Mouse (Mus musculus) hindbrain, embryonic 14.5 days (tissue): ENCODE data around the gene Upp1. TPM values are rescaled to one million over a fixed set of nuclear protein-coding genes. Genes with fewer than 3 reads are reported as not detected.

Experiments
- ATAC-seq: fragments of 200-750 bp; cut with Nextera tagmentation; 2 replicates; pipeline ENCODE4 v1.8.0; 2017; ENCODE audit warnings: moderate number of reproducible peaks, mild to moderate bottlenecking, moderate TSS enrichment, moderate library complexity; ENCODE audit not compliant: low FRiP score
- DNase-seq: peaks from one replicate; pipeline ENCODE4 v3.0.0-alpha.2; 2015; ENCODE audit warnings: low spot score
- H3K27ac ChIP-seq: fragments of 300-500 bp; sonication (generic); 2 replicates; pipeline ENCODE4 v1.5.1; 2014; ENCODE audit warnings: mild to moderate bottlenecking, moderate library complexity
- H3K27me3 ChIP-seq: fragments of 300-500 bp; sonication (generic); 2 replicates; pipeline ENCODE4 v1.6.1; 2014; ENCODE audit warnings: mild to moderate bottlenecking, low read length, mixed read lengths; ENCODE audit not compliant: control insufficient read depth, insufficient read depth
- H3K36me3 ChIP-seq: fragments of 300-500 bp; sonication (generic); replicated peaks from 2 replicates; pipeline ENCODE4 v1.6.1; 2014; ENCODE audit not compliant: control insufficient read depth, insufficient read depth
- H3K4me1 ChIP-seq: fragments of 300-500 bp; sonication (generic); replicated peaks from 2 replicates; pipeline ENCODE4 v1.6.1; 2014; ENCODE audit warnings: antibody characterized with exemption, low read length, mixed read lengths; ENCODE audit not compliant: control insufficient read depth, insufficient read depth
- H3K4me2 ChIP-seq: fragments of 300-500 bp; sonication (generic); replicated peaks from 2 replicates; pipeline ENCODE4 v1.6.1; 2014; ENCODE audit warnings: mild to moderate bottlenecking, moderate library complexity
- H3K4me3 ChIP-seq: fragments of 300-500 bp; sonication (generic); replicated peaks from 2 replicates; pipeline ENCODE4 v1.5.1; 2014; ENCODE audit warnings: mild to moderate bottlenecking, low read length
- H3K9ac ChIP-seq: fragments of 300-500 bp; sonication (generic); 2 replicates; pipeline ENCODE4 v1.6.1; 2014
- H3K9me3 ChIP-seq: fragments of 300-500 bp; sonication (generic); 2 replicates; pipeline ENCODE4 v1.6.1; 2016; ENCODE audit warnings: low read length; ENCODE audit not compliant: control insufficient read depth
- WGBS: fragments of 180-500 bp; shearing (Covaris S2); extraction: QIAGEN DNeasy Blood & Tissue Kit; methylation state at CpG from one replicate; pipeline ENCODE4 v1.1.7; 2014; 5-methylcytosine and 5-hydroxymethylcytosine counted together
- polyA plus RNA-seq: library from polyadenylated mRNA; unstranded; fragments of >200 nt; fragmentation: Nextera tagmentation; extraction: Ambion mirVana; gene quantifications from 2 replicates; pipeline ENCODE4 v1.2.1, GENCODE M21; 2014

Gene Upp1
- polyA plus RNA-seq, 1 experiment from 2014 or later: 5.1 TPM

DNA sequence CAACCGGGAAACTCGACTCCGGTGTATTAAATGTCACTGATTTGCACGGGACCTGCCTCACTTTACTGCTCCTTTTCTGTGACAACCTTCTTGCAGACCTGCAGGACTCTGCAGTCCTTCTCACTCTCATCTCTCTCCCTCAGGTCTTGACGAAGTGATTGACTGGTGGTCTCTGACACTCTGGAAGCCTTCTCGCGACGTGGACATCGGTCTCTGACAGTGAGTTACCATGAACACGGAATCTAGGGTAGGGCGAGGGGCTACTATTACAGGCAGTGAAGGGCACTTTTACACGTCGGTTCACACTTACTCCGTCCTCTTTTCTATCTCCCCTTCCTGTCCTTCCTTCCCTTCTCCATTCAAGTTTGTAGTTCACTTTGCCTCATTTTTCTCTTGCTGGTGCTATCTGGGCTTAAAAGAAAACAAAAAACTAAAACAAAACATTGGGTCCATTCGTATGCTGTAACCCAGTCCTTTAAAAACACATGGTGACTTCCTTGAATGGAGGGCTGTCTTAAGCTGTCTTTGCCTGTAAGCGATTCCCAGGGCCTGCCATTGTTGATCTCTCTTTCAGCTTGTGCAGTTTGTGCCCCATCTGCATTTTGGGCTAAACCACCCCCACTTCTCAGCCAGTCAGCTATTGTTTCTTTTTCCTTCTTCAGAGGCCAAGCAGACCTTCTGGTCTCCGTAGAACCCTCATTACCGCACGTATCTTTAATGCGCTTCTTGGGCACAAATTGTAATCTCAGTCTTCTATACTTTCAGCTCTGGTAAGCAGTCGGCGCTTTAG lies 1.5 kb downstream of the Upp1 start:
- peaks cover 47% of the 10 kb centered on the region for H3K27me3 ChIP-seq
- no peaks in the 10 kb centered on the region for H3K36me3 ChIP-seq
- peak overlapping the region; percentile 95 for H3K4me2 ChIP-seq
- DNase-seq: no peak
- no peak for ATAC-seq
- H3K27ac ChIP-seq: no peak overlapping the region
- peak overlapping the region; percentile 39 for H3K4me3 ChIP-seq
- H3K4me1 ChIP-seq: peaks cover 26% of the 10 kb centered on the region
- H3K9me3 ChIP-seq: no peaks in the 10 kb centered on the region
- 3% methylated on average over 22 of the region's 22 CpGs for WGBS
- H3K9ac ChIP-seq: no peak overlapping the region

DNA sequence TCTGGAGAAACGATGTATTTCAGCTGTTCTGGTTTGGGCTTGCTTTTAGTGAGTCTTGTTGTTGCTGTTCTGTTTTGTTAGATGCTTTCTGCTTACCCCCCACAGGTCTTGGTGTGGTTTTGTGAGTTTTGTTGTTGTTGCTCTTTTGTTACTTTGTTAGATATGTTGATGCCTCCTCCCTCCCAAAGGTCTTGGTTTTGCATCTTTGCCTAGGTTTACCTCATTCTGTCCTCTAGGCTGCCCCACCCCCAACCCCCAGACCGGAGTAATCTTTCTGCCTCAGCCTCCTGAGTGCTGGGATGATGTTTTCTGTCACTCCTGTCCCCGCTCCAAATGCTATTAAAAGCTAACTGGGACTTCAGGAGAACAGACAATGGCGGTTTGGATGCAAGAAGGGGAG lies 4.4 kb downstream of the Upp1 start:
- WGBS: 87% methylated on average over 4 of the region's 4 CpGs
- no peak overlapping the region for H3K4me2 ChIP-seq
- DNase-seq (no peak), ATAC-seq (no peak)
- no peak overlapping the region for H3K4me3 ChIP-seq
- H3K4me1 ChIP-seq: peaks cover 23% of the 10 kb centered on the region
- peaks cover 25% of the 10 kb centered on the region for H3K27me3 ChIP-seq
- H3K36me3 ChIP-seq: no peaks in the 10 kb centered on the region
- H3K27ac ChIP-seq: no peak overlapping the region
- H3K9me3 ChIP-seq: no peaks in the 10 kb centered on the region
- no peak overlapping the region for H3K9ac ChIP-seq

DNA sequence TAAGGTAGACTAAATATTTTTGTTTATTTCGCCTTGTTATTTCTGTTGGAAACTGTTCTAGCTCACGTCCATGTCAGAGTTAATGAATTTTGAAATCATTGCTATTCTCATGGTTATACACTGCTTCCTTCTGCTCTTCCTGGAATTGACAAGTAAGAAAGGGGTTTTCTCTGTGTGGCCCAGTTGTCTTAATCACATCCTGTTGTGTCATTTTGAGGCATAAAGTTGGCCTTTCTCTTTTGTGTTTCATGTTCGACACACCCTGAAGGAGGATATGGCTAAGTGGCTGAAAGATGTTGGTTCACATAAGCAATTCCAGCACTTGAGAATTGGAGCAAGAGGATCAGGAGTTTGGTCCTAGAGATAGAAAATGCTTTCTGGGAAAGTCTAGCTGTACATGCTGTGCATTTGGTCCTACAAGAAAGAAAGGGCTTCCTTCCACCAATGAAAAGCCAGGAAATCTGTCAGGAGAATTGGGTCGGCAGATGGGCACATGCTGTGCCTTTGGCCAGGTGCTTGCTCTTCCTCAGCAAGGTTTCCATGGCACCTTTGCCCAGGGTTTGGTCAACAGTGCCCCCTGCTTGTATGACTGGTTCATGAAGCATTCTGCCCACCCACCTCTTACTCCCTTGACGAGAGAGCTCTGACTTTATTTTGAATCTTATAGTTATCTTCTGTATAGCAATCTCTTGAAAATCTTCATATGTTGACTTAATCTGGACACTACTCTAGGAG lies 8.6 kb downstream of the Upp1 start:
- Histone ChIP-seq H3K36me3 (no peaks in the 10 kb centered on the region), H3K9me3 (no peaks in the 10 kb centered on the region), H3K27me3 (no peaks in the 10 kb centered on the region), H3K4me1 (no peaks in the 10 kb centered on the region), H3K9ac (no peak overlapping the region), H3K4me2 (no peak overlapping the region), H3K27ac (no peak overlapping the region), H3K4me3 (no peak overlapping the region)
- 78% methylated on average over 5 of the region's 5 CpGs for WGBS
- ATAC-seq: no peak
- DNase-seq: no peak

DNA sequence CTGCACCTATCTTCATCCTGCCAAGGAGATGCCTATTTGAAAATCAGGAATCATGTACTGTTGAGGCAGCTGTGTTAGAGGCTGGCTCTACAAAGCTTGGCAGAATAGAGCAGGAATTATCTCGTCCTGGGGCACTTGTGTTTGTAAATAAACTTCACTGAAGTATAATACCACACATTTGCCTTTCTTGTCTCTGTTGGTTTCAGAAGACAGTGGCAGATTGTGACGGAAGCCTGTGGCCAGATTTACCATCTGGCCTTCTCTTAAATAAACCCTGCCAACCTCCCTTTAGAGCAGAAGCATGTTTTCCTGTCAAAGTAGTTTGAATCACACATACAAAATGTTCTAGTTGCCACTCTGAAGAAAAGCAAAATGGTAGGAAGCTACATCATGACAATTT lies 10.2 kb downstream of the Upp1 start:
- ATAC-seq: no peak

DNA sequence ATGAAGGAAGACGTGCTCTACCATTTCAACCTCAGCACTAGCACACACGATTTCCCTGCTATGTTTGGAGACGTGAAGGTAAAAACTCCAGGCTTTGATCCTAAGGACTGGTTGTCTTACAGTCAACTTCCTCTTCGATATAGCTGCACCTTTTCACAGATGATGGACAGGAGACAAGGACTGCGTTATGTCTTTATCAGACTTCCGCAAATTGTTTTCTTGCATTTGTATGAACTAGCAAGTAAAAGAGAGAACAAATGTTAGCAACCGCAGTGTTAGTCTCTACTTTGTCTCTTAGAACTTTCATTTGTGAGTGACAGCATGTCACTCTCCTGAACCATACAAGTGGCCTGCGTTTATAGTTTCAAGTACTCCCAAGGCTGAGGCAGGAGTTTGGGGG lies 11.6 kb downstream of the Upp1 start:
- no peaks in the 10 kb centered on the region for H3K36me3 ChIP-seq
- no peaks in the 10 kb centered on the region for H3K9me3 ChIP-seq
- DNase-seq (no peak), ATAC-seq (no peak)
- no peaks in the 10 kb centered on the region for H3K27me3 ChIP-seq
- H3K4me3 ChIP-seq: no peak overlapping the region
- 94% methylated on average over 8 of the region's 8 CpGs for WGBS
- no peak overlapping the region for H3K9ac ChIP-seq
- no peak overlapping the region for H3K27ac ChIP-seq
- H3K4me1 ChIP-seq: no peaks in the 10 kb centered on the region
- H3K4me2 ChIP-seq: no peak overlapping the region

More for the DNA sequence above, 10.2 kb downstream of the Upp1 start:
- no peak for DNase-seq
- no peak overlapping the region for H3K27ac ChIP-seq
- no peak overlapping the region for H3K4me2 ChIP-seq
- H3K36me3 ChIP-seq: no peaks in the 10 kb centered on the region
- no peaks in the 10 kb centered on the region for H3K9me3 ChIP-seq
- WGBS: 66% methylated on average over 2 of the region's 2 CpGs
- H3K9ac ChIP-seq: no peak overlapping the region
- no peak overlapping the region for H3K4me3 ChIP-seq
- no peaks in the 10 kb centered on the region for H3K27me3 ChIP-seq
- H3K4me1 ChIP-seq: no peaks in the 10 kb centered on the region

DNA sequence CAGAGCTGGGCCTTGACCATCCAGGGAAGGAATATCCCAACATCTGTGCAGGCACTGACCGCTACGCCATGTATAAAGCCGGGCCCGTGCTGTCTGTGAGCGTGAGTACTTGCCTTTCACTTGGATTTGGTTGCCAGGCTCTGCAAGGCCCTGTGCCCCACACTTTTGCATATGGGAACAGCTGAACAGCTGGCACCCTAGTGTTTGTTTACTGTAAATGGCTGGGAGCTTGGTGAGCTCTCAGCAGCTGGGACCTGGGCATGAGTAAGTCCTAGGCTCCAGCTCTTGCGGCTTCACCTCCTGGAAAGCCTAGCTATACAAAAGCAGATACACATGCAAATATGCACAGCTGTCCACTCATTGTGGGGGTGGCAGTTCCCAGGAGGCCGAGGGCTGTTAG lies 13.8 kb downstream of the Upp1 start:
- ATAC-seq: no peak
- DNase-seq: no peak
- no peaks in the 10 kb centered on the region for H3K36me3 ChIP-seq
- H3K9ac ChIP-seq: no peak overlapping the region
- WGBS: 82% methylated on average over 7 of the region's 7 CpGs
- H3K4me3 ChIP-seq: no peak overlapping the region
- no peak overlapping the region for H3K4me2 ChIP-seq
- H3K27me3 ChIP-seq: no peaks in the 10 kb centered on the region
- no peaks in the 10 kb centered on the region for H3K4me1 ChIP-seq
- H3K9me3 ChIP-seq: no peaks in the 10 kb centered on the region
- no peak overlapping the region for H3K27ac ChIP-seq

DNA sequence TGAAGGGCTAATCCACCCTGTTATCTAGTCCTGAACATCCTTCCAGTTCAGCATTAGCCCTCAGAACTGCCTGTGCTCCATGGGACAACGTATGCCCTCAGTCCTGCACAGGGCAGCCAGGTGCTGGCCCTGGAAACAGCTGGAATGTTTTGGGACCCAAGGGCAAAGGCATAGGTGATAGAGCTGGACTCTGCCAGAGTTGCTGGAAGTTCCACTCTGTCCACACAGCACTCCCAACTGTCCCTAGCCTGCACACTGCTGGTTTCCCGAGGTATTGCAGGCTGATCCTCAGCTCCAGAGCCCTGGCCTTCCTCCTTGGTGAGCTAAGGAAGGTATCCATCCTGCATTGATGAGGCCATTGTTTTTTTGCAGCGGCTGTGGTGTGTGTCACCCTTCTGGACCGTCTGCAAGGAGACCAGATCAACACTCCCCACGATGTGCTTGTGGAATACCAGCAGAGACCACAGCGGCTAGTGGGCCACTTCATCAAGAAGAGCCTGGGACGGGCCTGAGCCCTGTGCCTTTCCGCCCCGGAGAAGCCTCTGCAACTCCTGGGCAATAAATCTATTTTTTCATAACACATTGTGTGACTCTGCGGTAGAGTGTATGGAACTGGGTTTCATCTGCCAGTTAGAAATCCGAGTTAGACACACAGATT lies 17.8 kb downstream of the Upp1 start:
- no peaks in the 10 kb centered on the region for H3K9me3 ChIP-seq
- no peaks in the 10 kb centered on the region for H3K36me3 ChIP-seq
- H3K4me1 ChIP-seq: no peaks in the 10 kb centered on the region
- no peak overlapping the region for H3K9ac ChIP-seq
- H3K27me3 ChIP-seq: no peaks in the 10 kb centered on the region
- ATAC-seq (no peak), DNase-seq (no peak)
- no peak overlapping the region for H3K4me3 ChIP-seq
- no peak overlapping the region for H3K4me2 ChIP-seq
- no peak overlapping the region for H3K27ac ChIP-seq
- 77% methylated on average over 11 of the region's 11 CpGs for WGBS

DNA sequence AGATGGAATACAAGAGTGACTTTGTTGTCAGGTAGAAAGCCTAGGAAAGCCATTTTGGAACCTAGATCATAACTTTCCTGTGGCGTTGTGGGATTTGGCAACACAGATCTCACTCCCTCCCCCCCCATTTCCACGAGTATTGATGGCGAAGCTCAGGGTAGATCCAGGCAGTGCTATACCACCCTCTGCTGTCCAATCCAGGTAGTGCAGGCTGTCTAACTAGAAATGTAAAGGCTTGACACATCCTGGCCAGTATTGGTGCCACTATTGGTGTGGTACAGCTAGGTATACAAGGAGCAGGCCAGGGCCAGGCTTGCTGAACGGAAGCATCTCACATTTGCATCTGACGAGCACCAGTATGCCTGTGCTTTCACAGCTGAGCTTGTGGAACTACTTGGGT lies 18.6 kb downstream of the Upp1 start:
- ATAC-seq: peak; percentile 75
- Histone ChIP-seq H3K9ac (no peak overlapping the region), H3K4me3 (no peak overlapping the region), H3K9me3 (no peaks in the 10 kb centered on the region), H3K4me2 (no peak overlapping the region), H3K4me1 (no peaks in the 10 kb centered on the region), H3K36me3 (no peaks in the 10 kb centered on the region), H3K27me3 (no peaks in the 10 kb centered on the region), H3K27ac (no peak overlapping the region)
- peak; percentile 91 for DNase-seq
- WGBS: 22% methylated on average over 5 of the region's 5 CpGs

DNA sequence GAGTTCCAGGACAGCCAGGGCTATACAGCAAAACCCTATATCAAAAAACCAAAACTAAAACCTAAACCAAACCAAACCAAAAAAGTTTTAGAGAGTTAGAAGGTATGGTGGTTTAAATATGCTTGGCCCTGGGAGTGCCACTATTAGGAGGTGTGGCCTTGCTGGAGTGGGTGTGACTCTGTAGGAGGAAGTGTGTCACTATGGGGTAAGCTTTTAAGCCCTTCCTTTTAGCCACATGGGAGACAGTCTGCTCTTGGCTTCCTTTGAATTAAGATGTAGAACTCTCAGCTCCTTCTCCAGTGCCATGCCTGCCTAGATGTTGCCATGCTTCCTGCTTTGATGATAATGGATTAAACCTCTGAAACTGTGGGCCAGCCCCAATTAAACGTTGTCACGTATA lies 27.2 kb downstream of the Upp1 start:
- Histone ChIP-seq H3K9ac (no peak overlapping the region), H3K36me3 (no peaks in the 10 kb centered on the region), H3K4me1 (no peaks in the 10 kb centered on the region), H3K27ac (no peak overlapping the region), H3K27me3 (no peaks in the 10 kb centered on the region), H3K4me3 (no peak overlapping the region), H3K4me2 (no peak overlapping the region), H3K9me3 (no peaks in the 10 kb centered on the region)
- ATAC-seq (no peak), DNase-seq (no peak)
- WGBS: 100% methylated on average over 2 of the region's 2 CpGs
